Mouse (Mus musculus) left cerebral cortex, adult 9 months (tissue): ENCODE measurements around the gene Napa.

ENCODE experiments used
- DNase-seq, 2 experiments: peaks; one replicate each; pipeline ENCODE4 v3.0.0; 2022; ENCODE audit warnings: low spot score in 2 of 2

Gene Napa

GRCm38 (mm10) chr7:16132161-16132581, 33.9 kb downstream of the Napa start:
- DNase-seq, result no peak

GRCm38 (mm10) chr7:16132926-16133325, 34.7 kb downstream of the Napa start:
- no peak for DNase-seq

- DNase-seq, result no peak
Measured at GRCm38 (mm10) chr7:16133691-16134090, 35.4 kb downstream of the Napa start.

GRCm38 (mm10) chr7:16134951-16135392, 36.7 kb downstream of the Napa start:
- no peak for DNase-seq

- DNase-seq, result peak in 1 of 2 experiments; percentile 73
Measured at GRCm38 (mm10) chr7:16146489-16147410, 48.5 kb downstream of the Napa start.

- no peak for DNase-seq
Measured at GRCm38 (mm10) chr7:16147643-16148042, 49.4 kb downstream of the Napa start.

- DNase-seq, result peak; percentile 81 to 94
Measured at GRCm38 (mm10) chr7:16149241-16149640, 51.0 kb downstream of the Napa start.

GRCm38 (mm10) chr7:16150191-16151145, 52.2 kb downstream of the Napa start:
- DNase-seq, result no peak

- DNase-seq, result peak in 1 of 2 experiments; percentile 75
Measured at GRCm38 (mm10) chr7:16153522-16153921, 55.3 kb downstream of the Napa start.

- peak in 1 of 2 experiments; percentile 72 for DNase-seq
Measured at GRCm38 (mm10) chr7:16155132-16155872, 57.0 kb downstream of the Napa start.

- DNase-seq, result peak in 1 of 2 experiments; percentile 62
Measured at GRCm38 (mm10) chr7:16156105-16156714, 58.0 kb downstream of the Napa start.

- DNase-seq, result no peak
Measured at GRCm38 (mm10) chr7:16158735-16159134, 60.5 kb downstream of the Napa start.

- DNase-seq, result no peak
Measured at GRCm38 (mm10) chr7:16160702-16161101, 62.4 kb downstream of the Napa start.

GRCm38 (mm10) chr7:16161302-16161701, 63.0 kb downstream of the Napa start:
- no peak for DNase-seq

GRCm38 (mm10) chr7:16162036-16162435, 63.8 kb downstream of the Napa start:
- no peak for DNase-seq
